Mouse (Mus musculus) thymus, adult 2 months (tissue): ENCODE results near the gene Dpm2. TPM values are rescaled to one million over a fixed set of nuclear protein-coding genes. Genes with fewer than 3 reads are reported as not detected.
A peak's percentile ranks its signal among the peaks of the same experiment; 100 is the strongest.

Experiments used
- DNase-seq: peaks from one replicate; pipeline ENCODE4 v3.0.0; 2021
- H3K27ac ChIP-seq: fragments of 200-500 bp; 2 replicates; pipeline ENCODE4 v1.5.1; 2012; ENCODE audit warnings: low read length, control low read depth; ENCODE audit not compliant: control insufficient read depth, insufficient read depth
- H3K27me3 ChIP-seq: fragments of 200-500 bp; 2 replicates; pipeline ENCODE4 v1.6.1; 2012; ENCODE audit warnings: mild to moderate bottlenecking, low read length, moderate library complexity, mixed read lengths; ENCODE audit not compliant: control insufficient read depth, insufficient read depth
- H3K36me3 ChIP-seq: fragments of 200-500 bp; 2 replicates; pipeline ENCODE4 v1.6.1; 2012; ENCODE audit warnings: mild to moderate bottlenecking, low read length, moderate library complexity; ENCODE audit not compliant: control insufficient read depth, insufficient read depth
- H3K4me1 ChIP-seq: fragments of 200-500 bp; replicated peaks from 2 replicates; pipeline ENCODE4 v1.6.1; 2012; ENCODE audit warnings: low read length; ENCODE audit not compliant: control insufficient read depth, insufficient read depth
- H3K4me3 ChIP-seq: fragments of 200-500 bp; 2 replicates; pipeline ENCODE4 v1.5.1; 2012; ENCODE audit warnings: mild to moderate bottlenecking, low read length, control low read depth, moderate library complexity; ENCODE audit not compliant: control insufficient read depth, insufficient read depth
- CTCF ChIP-seq: fragments of 200-500 bp; IDR thresholded peaks from 2 replicates; pipeline ENCODE4 v1.5.1; 2012; ENCODE audit warnings: mild to moderate bottlenecking, control low read depth, low read length, moderate library complexity, borderline replicate concordance; ENCODE audit not compliant: control insufficient read depth, poor library complexity, insufficient read depth; ENCODE audit errors: extremely low read depth
- POLR2A ChIP-seq: fragments of 200-500 bp; IDR thresholded peaks from 2 replicates; pipeline ENCODE4 v1.6.1; 2012; ENCODE audit warnings: mild to moderate bottlenecking, low read length, control low read depth, moderate library complexity; ENCODE audit not compliant: control insufficient read depth, poor library complexity, insufficient read depth; ENCODE audit errors: extremely low read depth
- WGBS: fragments of 180-500 bp; shearing (Covaris S2); methylation state at CpG from one replicate; pipeline ENCODE4 v1.1.7; 2018; 5-methylcytosine and 5-hydroxymethylcytosine counted together
- polyA plus RNA-seq: library from polyadenylated mRNA; depleted of rRNA; stranded (reverse); fragments of >200 nt; gene quantifications from 2 replicates; pipeline ENCODE4 v1.2.3, GENCODE M21; 2012

Gene Dpm2
- polyA plus RNA-seq, 1 experiment: 173 TPM

DNA sequence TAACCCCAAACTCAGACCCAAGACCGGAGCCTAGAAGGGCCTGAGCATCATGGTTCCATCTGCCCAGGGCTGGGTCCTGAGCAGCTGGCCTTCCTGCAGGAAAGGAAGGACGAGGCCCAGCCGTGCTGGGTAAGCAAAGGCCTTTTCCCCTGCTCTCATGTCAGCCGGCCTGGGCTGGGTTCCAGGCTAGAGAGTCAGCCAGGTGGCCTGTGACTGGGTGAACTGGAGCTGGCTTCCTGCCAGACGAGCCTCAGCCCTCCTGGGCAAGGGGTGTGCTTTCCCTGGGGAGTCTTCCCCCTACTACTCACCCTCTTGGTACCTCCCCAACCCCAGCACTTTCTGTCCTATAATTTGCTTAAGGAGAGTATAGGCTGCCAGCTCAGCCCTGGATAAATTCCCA lies 2.5 kb upstream of the Dpm2 start:
- Histone ChIP-seq H3K4me3 (no peak overlapping the region), H3K4me1 (peaks cover 12% of the 10 kb centered on the region), H3K27me3 (no peaks in the 10 kb centered on the region), H3K36me3 (peaks cover 15% of the 10 kb centered on the region; the same call in 1 of the 2 replicates), H3K27ac (no peak overlapping the region)
- no peak for TF ChIP-seq POLR2A
- TF ChIP-seq CTCF: no peak
- 62% methylated on average over 5 of the region's 5 CpGs for WGBS
- DNase-seq: no peak

DNA sequence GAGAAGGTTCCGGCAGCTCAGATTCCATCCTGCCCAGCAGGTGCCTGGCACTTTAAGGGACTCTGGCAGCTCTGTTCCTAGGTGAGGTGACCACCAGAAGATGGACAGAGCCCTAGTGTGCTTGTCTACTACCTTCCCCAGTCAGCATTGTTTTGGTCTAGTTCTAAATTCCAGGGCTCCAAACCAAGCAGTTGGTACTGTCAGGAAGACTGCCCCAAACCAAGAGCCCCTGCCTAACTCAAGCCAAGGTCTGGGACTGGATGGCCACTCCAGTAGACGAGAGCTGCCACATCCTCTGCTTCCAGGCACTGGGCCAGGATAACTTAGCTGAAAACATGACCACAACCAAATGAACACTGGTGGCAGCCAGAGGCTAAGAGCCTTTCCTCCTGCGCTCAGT lies 1.7 kb upstream of the Dpm2 start:
- H3K36me3 ChIP-seq: peaks cover 15% of the 10 kb centered on the region; the same call in 1 of the 2 replicates
- H3K4me1 ChIP-seq: peaks cover 12% of the 10 kb centered on the region
- 94% methylated on average over 3 of the region's 3 CpGs for WGBS
- H3K27me3 ChIP-seq: no peaks in the 10 kb centered on the region
- no peak overlapping the region for H3K27ac ChIP-seq
- no peak for DNase-seq
- no peak overlapping the region for H3K4me3 ChIP-seq
- TF ChIP-seq CTCF (no peak), POLR2A (no peak)

DNA sequence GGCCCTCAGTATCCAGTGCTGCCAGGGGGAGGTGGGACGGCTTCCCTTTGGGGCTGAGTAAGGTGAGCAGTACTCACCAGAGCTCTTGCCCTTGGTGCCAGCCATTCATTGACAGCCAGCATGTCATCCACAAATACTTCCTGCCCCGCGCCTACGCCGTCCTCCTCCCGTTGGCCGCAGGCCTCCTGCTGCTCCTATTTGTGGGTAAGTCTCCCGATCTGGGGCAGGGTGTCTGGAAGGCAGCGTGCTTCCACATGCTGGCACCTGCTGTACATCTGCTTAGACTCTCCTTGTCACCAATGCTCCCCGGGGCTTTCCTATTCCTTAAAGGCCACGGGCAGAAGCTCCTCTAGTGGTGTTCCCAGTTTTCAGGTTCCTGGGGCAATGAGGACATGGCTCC lies 1.5 kb downstream of the Dpm2 start:
- Histone ChIP-seq H3K4me3 (no peak overlapping the region), H3K4me1 (peaks cover 16% of the 10 kb centered on the region), H3K27ac (no peak overlapping the region), H3K27me3 (no peaks in the 10 kb centered on the region), H3K36me3 (no peaks in the 10 kb centered on the region)
- no peak for DNase-seq
- TF ChIP-seq POLR2A (no peak), CTCF (no peak)
- 95% methylated on average over 11 of the region's 11 CpGs for WGBS

DNA sequence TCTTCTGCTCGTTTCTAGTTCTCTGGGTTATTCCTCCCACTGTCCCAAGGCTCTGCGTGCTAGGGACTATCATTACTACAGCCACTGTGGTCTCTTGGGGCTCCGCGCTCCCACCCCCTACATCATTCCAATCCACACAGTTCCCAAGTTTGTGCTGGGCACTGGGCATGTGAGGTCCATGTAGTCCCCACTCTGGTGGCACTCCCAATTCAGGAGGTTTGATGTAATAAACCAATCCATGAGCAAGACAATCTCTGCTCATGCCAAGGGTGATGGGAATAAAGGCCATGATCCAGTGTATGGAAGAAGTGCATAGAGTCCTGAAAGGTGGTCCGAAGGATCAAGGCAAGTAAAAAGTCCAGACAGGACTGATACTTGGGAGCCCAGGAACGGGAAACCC lies 3.8 kb downstream of the Dpm2 start, which contains the start of gene Pip5kl1:
TSS of gene Pip5kl1 (plus strand) at position 301 of the 400 bp plus-strand sequence.
- 88% methylated on average over 6 of the region's 6 CpGs for WGBS
- Histone ChIP-seq H3K36me3 (no peaks in the 10 kb centered on the region), H3K4me3 (0 out of 2 replicates have a peak within 1 kb of the TSS, but pooled peaks have one; percentile 12), H3K27ac (no peak within 1 kb of the TSS), H3K4me1 (peaks cover 16% of the 10 kb centered on the region), H3K27me3 (no peaks in the 10 kb centered on the region)
- no peak for DNase-seq
- TF ChIP-seq CTCF (no peak), POLR2A (no peak)

DNA sequence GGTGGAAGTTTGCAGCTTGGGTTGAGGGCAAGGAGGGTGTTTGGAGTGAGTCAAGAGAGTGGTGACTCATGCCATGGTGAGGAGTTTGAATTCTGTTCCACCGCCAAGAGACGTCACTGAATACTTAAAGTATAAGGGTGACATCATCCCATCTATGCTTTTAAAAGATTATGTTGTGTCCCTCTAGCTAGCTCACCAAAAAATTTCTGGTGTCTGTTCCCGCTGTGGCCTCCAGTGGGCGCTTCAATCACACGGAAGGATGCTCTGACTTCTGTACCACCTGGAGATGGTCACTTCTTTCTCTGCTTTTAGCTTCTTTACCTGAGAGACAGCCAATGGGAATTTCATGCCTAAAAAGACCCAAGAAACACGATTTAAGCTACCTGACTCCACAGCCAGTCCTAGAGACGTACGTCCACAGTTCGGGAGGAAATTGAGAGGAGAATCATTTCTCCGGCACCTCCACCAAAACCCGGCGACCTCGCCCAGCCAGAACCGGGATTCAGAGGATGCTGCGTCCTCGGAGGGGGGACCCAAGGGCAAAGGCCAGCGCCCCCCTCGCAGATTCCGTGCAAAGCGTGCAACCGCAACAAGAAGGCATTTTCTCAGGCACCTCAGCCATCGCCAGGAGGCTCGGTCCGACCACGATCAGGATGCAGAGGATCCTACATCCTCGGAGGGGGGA lies 4.4 kb downstream of the Dpm2 start:
- no peaks in the 10 kb centered on the region for H3K27me3 ChIP-seq
- H3K4me3 ChIP-seq: 0 out of 2 replicates have a peak overlapping the region, but pooled peaks have one; percentile 12
- TF ChIP-seq POLR2A: no peak
- TF ChIP-seq CTCF: 0 out of 2 replicates have a peak, but pooled peaks have one; percentile 43
- no peaks in the 10 kb centered on the region for H3K36me3 ChIP-seq
- peak; percentile 72 for DNase-seq
- peaks cover 16% of the 10 kb centered on the region for H3K4me1 ChIP-seq
- no peak overlapping the region for H3K27ac ChIP-seq
- 7% methylated on average over 26 of the region's 26 CpGs for WGBS

DNA sequence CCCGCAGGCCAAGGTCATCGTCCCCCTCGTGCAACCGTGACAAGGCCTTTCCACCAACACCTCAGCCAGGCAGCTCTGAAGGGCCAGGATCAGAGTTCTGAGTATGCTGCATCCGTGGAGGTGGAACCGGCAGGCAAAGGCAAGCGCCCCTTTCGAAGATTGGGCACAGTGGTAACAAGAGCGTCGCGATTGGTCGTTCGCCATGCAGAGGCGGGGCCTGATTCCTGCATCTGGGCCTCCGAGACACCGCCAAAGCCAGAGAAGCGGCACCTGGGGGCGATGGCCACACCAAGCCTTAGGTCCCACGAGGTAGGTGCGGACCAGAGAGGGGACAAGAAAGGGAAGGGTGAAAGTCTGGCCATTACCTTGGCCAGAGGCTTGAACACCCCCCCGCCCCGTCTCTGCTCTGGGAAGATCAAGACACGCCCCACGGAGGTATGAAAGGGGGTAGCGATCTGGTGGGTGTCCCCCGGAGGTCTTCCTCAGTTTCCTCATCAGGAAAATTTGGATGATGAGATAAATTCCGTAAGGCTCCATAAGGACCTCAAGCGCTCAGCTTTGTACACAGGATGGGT lies 5.0 kb downstream of the Dpm2 start, which contains the start of gene 9430097D07Rik:
TSS of gene 9430097D07Rik (minus strand) at position 99 of the 575 bp plus-strand sequence.
- H3K4me1 ChIP-seq: peaks cover 16% of the 10 kb centered on the region

DNA sequence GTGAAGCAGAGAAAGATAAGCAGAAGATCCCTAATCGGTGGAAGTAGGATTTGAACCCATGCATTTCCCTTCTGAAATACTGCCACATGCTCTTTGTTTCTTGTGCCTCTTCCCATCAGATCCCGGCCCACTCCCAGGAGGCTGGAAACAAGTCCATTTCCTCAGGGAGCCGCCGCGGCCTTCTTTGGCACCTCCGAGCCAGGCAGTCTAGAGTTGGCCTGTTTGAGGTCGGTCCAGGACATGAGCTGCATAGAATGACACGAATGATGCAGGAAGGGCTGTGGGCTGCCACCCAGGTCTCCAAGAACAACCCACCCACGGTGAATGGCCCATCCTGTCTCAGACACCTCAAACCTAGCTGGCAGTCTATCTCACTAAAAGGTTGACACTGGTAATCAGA lies 5.9 kb downstream of the Dpm2 start:
- H3K4me1 ChIP-seq: peaks cover 11% of the 10 kb centered on the region
- 90% methylated on average over 9 of the region's 9 CpGs for WGBS
- no peak for TF ChIP-seq POLR2A
- TF ChIP-seq CTCF: no peak
- H3K27ac ChIP-seq: no peak overlapping the region
- no peak for DNase-seq
- H3K4me3 ChIP-seq: no peak overlapping the region
- no peaks in the 10 kb centered on the region for H3K36me3 ChIP-seq
- no peaks in the 10 kb centered on the region for H3K27me3 ChIP-seq

More for the DNA sequence above, 5.0 kb downstream of the Dpm2 start, which contains the start of gene 9430097D07Rik:
- Histone ChIP-seq H3K27ac (no peak within 1 kb of the TSS), H3K36me3 (no peaks in the 10 kb centered on the region), H3K4me3 (0 out of 2 replicates have a peak within 1 kb of the TSS, but pooled peaks have one; percentile 12), H3K27me3 (no peaks in the 10 kb centered on the region)
- peak; percentile 54 for DNase-seq
- 26% methylated on average over 28 of the region's 28 CpGs for WGBS
- TF ChIP-seq CTCF: no peak
- TF ChIP-seq POLR2A: no peak
